Mouse (Mus musculus) B cell, adult 62 days (primary cell): ENCODE results near the gene Dnase1l1. TPM values are rescaled to one million over a fixed set of nuclear protein-coding genes. Genes with fewer than 3 reads are reported as not detected.

ENCODE experiments used
- total RNA-seq: library from RNA; stranded (reverse); gene quantifications from 4 replicates; pipeline ENCODE4 v1.2.4, GENCODE M21; 2023

The Dnase1l1 gene
- 12.4 to 17.5 TPM (median 14.7 TPM) in 4 replicates for total RNA-seq

GRCm38 (mm10) chrX:74281732-74282394 is at the start of gene Dnase1l1, which contains the start of gene Taz:
Dnase1l1 (minus strand) TSS chrX:74282337.
Taz (plus strand) TSS chrX:74281912.

GRCm38 (mm10) chrX:74328725-74329161 is 46.6 kb upstream of the Dnase1l1 start, which contains the start of gene Plxna3:
Plxna3 (plus strand) TSS chrX:74329066.

GRCm38 (mm10) chrX:74312540-74313464 is 30.7 kb upstream of the Dnase1l1 start, which contains the start of gene Fam50a:
Fam50a (plus strand) TSS chrX:74313033.

GRCm38 (mm10) chrX:74304867-74305700 is 22.9 kb upstream of the Dnase1l1 start, which contains the start of gene Gdi1:
Gdi1 (plus strand) TSS chrX:74304998.

GRCm38 (mm10) chrX:74296538-74297448 is 14.7 kb upstream of the Dnase1l1 start, which contains the start of gene Atp6ap1:
Atp6ap1 (plus strand) TSS chrX:74297097.

GRCm38 (mm10) chrX:74270062-74270901 is 11.9 kb downstream of the Dnase1l1 start, which contains the start of gene Rpl10:
Rpl10 (plus strand) TSS chrX:74270812.

GRCm38 (mm10) chrX:74254153-74254887 is 27.8 kb downstream of the Dnase1l1 start, which contains the start of gene Emd:
Emd (plus strand) TSS chrX:74254687.

GRCm38 (mm10) chrX:74249615-74250014 is 32.5 kb downstream of the Dnase1l1 start, which contains the start of gene Flna:
Flna (minus strand) TSS chrX:74249820.

Other genes with a start within 250 kb of the Dnase1l1 start
- gene Opn1mw, start 154.9 kb downstream of the Dnase1l1 start, total RNA-seq = not detected in 4 replicates
- 45.7 to 54.8 TPM (median 49.6 TPM) in 4 replicates for gene Mecp2, start 147.0 kb downstream of the Dnase1l1 start, total RNA-seq
- not detected in 4 replicates for gene Tex28, start 114.5 kb downstream of the Dnase1l1 start, total RNA-seq
- gene Tktl1, start 105.1 kb downstream of the Dnase1l1 start, total RNA-seq = not detected in 4 replicates
- gene Flna, start 32.5 kb downstream of the Dnase1l1 start, total RNA-seq = 466 to 487 TPM (median 482 TPM) in 4 replicates
- gene Emd, start 27.6 kb downstream of the Dnase1l1 start, total RNA-seq = 99.6 to 104 TPM (median 101 TPM) in 4 replicates
- gene Rpl10, start 11.5 kb downstream of the Dnase1l1 start, total RNA-seq = 724 to 805 TPM (median 783 TPM) in 4 replicates
- 105 to 117 TPM (median 111 TPM) in 4 replicates for gene Taz, start 425 bp downstream of the Dnase1l1 start, total RNA-seq
- 175 to 185 TPM (median 177 TPM) in 4 replicates for gene Atp6ap1, start 14.8 kb upstream of the Dnase1l1 start, total RNA-seq
- 279 to 321 TPM (median 292 TPM) in 4 replicates for gene Gdi1, start 22.7 kb upstream of the Dnase1l1 start, total RNA-seq
- 114 to 127 TPM (median 121 TPM) in 4 replicates for gene Fam50a, start 30.7 kb upstream of the Dnase1l1 start, total RNA-seq
- gene Plxna3, start 46.7 kb upstream of the Dnase1l1 start, total RNA-seq = 11.2 to 16.7 TPM (median 13.9 TPM) in 4 replicates
- gene Lage3, start 71.3 kb upstream of the Dnase1l1 start, total RNA-seq = 24.2 to 28.3 TPM (median 26.3 TPM) in 4 replicates
- 28.4 to 32.0 TPM (median 29.2 TPM) in 4 replicates for gene Ubl4a, start 90.9 kb upstream of the Dnase1l1 start, total RNA-seq
- 19.4 to 23.8 TPM (median 20.6 TPM) in 4 replicates for gene Slc10a3, start 91.0 kb upstream of the Dnase1l1 start, total RNA-seq
- gene Fam3a, start 110.9 kb upstream of the Dnase1l1 start, total RNA-seq = 17.2 to 25.1 TPM (median 20.4 TPM) in 4 replicates
- 47.5 to 53.2 TPM (median 49.5 TPM) in 4 replicates for gene Ikbkg, start 111.0 kb upstream of the Dnase1l1 start, total RNA-seq
- gene G6pdx, start 146.9 kb upstream of the Dnase1l1 start, total RNA-seq = 25.4 to 35.0 TPM (median 28.8 TPM) in 4 replicates
- not detected in 4 replicates for gene Gm6880, start 199.1 kb upstream of the Dnase1l1 start, total RNA-seq